Mouse (Mus musculus) T-helper 2 cell (primary cell): ENCODE data around the gene Ppt1.

ENCODE experiments used
- in situ Hi-C: fragments of 300-600 bp; cut with MboI, MseI; formaldehyde crosslinking; loops from one replicate; pipeline ENCODE4 v1.15.1; 2025; ENCODE audit warnings: high pct_unique_total_duplicates

Ppt1 gene

DNA sequence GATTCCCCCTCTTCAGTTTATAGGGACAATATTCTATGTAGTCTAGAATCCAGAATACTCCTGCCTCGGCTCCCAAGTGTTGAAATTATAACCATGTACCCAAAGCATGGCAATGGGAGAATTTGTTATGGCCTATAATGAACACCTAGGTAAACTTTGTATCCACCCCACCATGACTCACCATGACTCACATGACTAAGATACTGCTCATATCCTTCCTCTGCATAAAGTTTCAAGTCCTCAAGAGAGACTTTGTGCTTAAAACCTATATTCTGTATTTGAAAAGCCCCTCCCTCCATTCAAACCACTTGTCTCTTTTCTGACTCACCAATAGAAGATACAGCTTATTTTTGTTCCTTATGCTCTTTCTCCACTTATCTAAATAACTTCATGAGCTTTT, 32.0 kb downstream of the Ppt1 start:
- in situ Hi-C loops: loop anchor here (5.0 kb wide), 1 partner anchor 61 kb away; no protein-coding TSS in a partner anchor

DNA sequence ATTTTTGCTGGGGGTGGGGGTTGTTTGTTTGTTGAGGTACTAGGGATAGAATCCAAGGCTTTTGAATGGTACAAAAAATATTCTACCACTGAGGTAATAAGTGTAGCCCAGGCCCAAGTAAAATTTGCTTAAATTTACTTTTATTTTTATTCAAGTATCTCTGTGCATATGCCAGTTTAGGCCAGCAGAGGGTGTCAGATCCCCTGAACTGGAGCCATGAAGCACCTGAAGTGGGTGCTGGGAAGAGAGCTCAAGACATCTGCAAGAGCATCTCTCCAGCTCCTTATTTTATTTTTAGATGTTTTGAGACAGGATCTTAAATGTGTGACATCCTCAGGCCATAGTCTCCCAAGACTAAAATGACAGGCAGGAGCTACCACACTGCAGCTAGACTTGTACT, 34.0 kb downstream of the Ppt1 start:
- in situ Hi-C loops: no loop called here

DNA sequence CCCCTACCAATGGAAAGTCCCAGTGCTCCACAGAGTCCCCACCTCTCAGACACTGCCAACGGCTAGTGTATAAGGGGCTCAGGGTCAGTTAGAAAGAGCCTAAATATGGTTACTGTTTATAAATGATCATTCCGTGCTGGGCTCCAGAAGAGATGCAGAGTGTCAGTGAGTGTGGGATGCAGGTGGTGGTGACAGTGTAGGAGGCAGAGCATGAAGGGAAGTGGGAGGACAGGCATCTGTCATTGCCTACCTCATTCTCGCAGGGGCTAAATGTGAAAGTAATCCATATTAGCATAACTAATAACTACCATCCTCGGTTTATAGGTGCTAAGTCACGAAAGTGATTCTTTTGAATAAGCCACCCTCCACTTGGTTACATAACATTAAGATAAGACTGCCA, 34.7 kb downstream of the Ppt1 start:
- in situ Hi-C loops: no loop called here

DNA sequence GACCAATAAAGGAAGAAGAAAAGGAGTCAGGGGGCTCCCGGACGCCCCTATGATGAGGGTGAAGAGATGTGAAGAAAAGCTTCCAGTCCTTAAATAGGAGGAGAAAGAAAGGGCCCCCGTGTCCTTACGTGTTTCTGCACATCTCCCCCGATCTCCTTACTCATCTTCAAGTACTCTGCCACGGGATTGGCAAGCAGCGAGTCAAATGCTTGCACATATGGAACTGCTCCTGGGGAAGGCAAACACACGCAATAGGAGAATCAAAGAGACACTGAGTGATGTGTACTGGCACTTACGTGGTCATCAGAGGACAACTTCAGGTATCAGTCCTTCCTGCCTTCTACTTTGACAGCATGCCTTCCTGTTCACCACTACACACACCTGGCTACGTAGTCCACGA, 35.2 kb downstream of the Ppt1 start:
- in situ Hi-C loops: no loop called here

DNA sequence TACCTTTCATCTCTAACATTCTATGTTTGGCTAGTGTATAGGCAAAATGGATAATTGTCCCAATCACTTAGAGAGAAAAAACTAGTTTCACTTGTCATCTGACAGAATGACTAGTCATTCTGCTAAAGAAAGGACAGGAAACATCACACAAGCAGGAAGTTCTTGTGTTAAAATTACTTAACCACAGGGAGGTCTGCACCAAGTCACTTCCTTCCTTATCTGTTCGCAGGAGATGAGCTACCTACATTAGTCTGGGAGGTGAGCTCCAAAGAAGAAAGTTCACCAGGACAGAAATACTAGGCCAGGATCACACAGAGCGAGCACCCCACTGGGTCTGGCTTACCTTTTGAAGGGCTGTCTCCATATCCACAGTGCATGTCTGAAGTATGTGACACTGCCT, 35.9 kb downstream of the Ppt1 start:
- in situ Hi-C loops: no loop called here

DNA sequence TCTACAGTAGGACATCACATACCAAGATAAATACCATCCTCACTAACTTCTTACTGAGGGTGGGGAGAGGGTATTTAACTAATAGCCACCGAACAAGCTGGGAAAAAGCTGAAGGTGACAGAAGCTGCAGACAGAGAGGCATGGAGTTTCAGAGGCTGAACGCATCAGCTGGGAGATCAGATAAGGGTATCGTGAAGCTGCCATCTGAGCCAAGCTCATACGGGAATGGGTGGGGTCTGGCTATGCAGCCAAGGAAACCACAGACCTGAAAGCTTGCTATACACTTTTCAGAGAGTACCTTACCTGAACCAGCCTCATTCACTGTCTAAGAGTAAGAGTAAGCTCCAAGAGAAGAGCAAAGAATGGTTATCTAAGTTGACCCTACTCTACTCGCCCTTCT, 37.0 kb downstream of the Ppt1 start:
- in situ Hi-C loops: no loop called here

DNA sequence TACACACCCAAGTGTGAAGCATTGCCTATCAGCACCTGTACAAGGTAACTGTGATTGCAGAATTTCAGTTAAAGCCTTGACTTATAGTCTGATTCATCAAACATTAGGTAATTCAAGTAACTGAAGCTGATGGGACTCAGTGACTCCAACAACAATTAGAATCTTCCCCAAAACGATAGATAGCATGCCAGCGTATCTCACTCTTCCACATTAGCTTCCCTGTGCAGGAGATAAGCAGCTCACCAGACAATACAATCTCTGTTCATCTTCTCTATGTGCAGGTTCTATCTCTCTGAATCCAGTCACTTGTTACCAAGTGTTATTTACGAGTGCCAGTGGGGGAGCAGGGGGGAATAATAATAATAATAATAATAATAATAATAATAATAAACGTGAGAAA, 37.5 kb downstream of the Ppt1 start:
- in situ Hi-C loops: no loop called here

DNA sequence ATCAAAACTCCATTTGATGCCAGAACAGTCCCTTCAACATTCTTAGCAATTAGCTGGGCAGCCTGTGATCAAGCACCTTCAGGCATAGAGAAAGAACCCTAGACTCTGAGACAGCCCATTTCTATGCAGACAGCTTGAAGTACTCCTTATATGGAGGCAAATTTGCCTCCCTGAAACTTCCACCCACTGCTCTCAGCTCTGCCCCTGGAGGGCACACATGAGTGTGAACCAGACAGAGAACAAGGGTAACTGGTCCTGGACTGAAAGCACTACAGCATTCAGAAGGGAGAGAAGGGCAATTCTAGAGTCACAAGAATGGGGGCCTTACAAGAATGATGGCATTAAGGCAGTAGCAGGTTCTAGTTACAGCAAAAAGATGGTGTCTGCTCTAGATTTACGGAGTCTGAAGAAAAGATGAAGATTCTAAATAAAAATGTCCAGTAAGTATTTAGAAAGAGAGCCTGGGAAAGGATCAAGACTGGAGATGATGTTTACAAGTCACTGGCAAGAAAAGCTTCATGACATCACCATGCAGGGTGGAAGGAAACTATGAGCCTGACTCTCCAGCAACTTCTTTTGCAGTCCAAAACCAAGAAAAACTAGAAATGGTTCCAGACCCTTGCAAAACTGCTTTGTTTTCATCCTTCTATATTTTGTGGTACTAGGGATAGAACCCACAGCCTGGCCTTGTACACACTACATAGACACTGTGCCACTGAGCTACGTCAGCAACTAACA, 42.5 kb downstream of the Ppt1 start:
- in situ Hi-C loops: no loop called here

DNA sequence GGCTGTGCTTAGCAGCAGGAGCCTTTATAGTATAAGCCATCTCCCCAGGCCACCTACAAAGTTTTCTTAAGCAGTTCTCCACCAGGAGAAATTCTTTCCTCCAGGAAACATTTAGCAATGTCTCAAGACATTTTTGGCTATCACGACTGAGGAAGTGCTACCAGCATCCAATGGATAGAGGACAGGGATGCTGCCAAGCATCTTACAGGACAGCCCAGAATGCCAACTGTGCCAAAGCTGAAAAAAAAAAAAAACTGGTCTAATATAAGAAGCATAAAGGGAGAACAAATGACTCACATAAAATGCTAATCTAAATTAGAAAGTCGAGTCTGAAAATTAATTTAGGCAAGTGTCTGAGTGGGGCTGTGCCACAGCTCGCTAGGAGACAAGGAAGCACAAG, 46.5 kb downstream of the Ppt1 start:
- in situ Hi-C loops: no loop called here

DNA sequence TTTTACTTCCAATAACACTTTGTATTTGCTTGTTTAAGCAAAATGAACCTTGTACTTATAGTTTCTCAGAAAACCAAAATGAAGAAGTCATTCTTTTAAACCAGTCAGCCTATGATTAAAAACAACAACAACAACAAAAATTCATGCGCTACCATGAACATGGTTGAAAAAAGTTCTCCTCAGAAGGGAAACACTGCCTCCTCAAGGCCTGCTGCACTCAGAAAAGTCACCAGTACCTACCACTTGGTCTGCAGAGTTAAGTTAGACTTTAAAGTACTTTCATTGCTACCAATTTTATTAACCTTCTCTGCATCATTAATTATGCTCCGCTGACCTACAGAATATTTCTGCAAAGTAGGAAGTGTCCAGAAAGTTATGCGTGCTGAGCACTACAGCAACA, 47.3 kb downstream of the Ppt1 start:
- in situ Hi-C loops: no loop called here

DNA sequence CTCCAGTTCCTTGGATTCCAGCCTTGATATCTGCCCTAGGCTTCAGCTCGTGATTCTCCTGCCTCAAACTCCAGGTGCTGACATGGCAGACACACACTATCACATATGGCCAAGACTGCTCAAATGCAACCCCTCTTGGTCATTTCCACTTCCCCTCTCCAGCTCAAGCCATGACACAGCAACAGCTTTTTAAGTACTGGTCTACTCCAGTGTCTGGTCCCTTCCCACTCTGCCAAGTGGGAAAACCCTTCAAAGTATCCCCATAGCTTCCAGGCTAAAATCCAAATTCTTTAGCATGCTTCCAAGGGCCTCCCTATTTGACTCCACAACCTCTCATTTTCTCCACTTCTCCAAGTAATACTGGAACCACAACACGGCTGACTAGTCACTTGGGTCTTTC, 48.0 kb downstream of the Ppt1 start:
- in situ Hi-C loops: no loop called here

DNA sequence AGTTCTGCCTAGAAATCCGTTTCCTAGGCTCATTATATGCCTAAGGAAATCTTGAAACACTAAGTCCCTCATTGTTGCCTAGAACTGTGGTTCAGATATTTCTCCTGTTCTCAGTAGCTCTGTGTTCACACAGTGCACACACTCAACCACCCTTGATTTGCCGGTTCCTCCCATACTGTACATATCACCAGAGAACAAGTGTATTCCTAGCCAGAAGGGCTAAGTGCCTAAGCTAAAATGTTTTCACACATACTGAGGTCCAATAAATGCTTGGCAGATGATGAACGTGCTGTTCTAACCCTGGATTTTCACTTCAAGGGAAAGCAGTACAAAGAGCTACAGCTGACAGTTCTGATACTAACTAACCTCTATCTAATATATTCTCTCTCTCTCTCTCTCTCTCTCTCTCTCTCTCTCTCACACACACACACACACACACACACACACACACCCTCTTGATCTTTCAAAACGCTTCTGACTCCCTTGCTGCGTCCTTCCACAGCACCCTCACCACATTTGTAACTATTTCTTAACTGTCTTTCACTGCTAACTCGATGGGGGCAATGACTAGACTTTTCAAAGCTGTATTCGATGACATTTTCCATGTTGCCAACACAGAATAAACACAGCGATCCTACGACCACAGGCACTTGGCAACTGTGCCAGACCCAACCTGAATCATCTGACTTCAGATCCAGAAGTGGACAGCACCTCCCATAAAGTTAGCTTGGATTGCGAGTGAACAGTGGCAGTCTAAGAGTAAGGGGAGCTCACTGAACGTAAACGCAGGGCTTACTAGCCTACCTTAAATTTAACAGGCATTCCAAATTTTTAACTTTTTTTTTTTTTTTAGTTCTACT, 48.7 kb downstream of the Ppt1 start:
- in situ Hi-C loops: no loop called here

DNA sequence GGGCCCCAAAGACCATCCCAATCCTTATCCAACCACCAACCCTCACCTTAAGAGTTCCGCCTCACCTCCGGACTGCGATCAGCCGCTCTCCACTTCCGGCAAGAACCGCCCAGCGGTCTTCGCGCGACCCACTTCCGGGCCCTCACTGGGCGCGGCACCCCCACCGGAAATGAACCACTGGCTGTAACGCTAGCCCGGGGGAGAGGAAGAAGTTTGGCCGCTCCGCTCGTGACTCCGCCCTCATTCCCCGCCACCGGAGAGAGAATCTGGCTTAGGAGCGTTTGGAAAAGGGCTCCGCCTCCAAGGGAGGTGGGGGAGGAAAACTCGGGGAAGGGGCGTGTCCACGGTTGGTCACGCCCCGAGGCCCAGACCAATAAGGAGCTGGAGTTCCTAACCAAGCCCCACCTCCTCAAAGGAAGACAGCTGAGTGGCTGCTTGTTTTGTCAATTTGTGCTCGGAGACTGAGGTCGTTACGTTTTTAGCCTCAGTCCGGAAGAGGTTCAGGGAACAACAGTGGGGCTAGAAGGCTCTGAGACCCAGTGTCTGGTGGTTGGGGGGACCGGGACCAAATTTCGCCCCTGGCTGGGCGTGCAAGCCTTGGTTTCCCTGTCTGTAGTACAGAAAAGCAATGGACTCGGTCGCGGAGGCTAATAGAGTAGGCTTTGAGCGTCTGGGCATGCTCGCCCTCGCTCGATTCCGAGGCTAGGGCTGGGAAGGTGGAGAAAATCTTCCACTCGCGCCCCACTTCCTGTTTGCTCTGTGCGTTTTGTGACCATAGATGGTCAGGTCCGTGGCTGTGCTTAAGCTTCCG, 49.9 kb downstream of the Ppt1 start, which contains the start of gene Cap1:
Gene Cap1 (minus strand): TSS at position 289 of the 811 bp plus-strand sequence.
- in situ Hi-C loops: no loop called here

DNA sequence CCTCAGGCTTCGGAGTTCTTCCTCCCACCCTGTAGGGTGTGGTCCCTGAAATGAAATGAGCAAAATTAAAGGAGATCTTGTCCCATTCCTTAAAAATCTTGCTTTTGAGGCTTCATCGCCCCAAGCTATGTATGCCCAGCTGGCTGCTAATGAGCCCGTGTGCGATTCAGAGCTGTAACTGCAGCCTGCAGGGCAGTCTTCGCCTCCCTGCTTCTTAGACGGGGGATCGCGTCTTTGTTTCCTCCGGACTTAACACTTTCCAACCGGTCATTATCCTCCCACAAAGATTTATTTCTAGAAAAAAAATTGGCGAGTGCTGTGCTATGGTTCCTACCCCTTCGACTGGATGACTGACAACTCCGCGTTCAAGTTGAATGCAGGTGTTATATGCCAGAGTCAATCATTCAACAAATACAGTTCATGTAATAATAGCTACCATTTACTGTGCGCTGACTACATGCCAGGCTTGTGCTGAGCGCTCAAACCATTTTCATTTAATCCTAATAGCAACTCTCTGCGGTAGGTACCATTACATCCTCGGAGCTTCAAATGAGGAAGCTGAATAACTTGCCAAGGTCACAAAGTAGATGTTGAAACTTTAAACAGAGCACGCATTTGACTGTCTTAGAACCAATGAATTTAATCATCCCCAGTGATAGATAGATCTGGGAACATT, 50.7 kb downstream of the Ppt1 start:
- in situ Hi-C loops: no loop called here

DNA sequence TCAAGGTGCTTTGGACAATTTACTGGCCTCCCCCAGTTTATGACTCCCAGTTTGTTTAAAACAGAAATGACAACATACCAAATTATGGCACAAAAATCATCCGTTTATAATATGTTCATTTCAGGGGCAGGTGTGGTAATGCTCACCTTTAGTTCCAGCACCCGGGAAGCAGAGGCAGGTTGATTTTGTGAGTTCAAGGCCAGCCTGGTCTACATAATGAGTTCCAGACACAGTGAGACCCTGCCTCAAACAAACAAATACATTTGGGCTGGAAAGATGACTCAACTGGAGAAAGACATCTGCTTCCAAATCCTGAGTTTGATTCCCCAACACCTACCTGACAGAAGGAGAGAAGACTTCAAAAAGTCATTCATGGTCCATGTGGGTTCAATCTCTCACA, 51.3 kb downstream of the Ppt1 start:
- in situ Hi-C loops: no loop called here

DNA sequence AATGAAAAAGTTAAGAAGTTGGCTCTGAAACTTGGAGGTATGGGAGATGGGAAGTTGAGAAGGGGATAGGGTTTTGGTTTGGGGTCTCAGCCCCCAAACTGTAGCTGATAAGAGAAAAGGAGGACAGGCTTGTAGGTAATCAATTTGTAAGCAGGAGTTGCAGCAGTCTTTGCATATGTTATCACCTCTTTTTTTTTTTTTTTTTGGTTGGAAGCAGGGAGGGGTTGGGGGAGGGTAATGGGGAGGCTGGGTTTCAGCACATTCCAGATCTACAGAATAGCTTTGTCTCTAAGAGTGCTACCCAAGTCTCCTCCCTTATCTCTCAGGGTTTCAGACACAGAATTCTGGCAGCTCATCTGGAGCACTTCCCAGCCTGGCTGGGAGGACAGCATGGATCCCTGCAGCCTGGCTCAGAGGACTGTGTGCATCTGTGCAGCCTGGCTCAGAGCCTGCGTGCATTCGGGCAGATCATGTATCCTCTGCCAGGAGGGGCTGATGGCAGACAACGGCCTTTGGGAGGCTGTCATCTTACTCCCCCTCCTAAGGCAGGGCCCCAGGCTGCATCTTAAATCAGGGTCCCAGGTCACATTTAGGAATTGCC, 54.9 kb downstream of the Ppt1 start:
- in situ Hi-C loops: no loop called here

DNA sequence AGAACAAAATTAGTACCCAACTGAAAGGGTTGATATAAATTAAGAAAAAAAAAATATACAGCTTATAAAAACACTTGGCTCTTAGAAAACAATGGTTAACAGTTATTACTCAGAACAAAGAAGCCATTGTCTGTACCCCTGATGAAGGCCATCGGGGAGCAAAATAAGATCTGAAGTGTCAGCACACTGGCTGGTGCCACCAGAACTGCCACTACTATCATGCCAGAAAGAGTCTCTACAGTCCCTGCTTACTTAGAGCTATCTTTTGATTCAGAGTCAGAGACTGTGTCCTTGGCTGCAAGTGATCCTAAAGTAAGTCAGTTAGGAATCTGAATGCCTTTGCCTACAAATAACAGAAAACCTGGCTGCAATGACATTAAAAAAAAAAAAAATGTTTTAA, 55.6 kb downstream of the Ppt1 start:
- in situ Hi-C loops: no loop called here

DNA sequence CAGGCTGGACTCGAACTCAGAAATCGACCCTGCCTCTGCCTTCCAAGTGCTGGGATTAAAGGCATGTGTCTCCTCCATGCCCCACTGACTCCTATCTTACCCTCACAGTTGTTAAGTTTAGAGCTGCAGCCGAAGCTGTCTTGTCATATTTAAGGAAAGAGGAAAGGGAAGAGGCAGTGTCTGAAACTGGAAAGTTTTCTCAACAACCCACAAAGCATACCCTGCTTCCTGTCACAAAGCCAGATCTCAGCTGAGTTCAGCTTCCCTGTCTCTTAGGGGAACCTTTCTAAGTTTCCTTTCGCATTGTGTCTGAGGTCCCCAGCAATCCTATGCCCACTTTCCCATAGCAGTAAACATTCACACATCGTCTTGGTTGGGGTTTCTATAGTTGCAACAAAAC, 56.1 kb downstream of the Ppt1 start:
- in situ Hi-C loops: no loop called here

DNA sequence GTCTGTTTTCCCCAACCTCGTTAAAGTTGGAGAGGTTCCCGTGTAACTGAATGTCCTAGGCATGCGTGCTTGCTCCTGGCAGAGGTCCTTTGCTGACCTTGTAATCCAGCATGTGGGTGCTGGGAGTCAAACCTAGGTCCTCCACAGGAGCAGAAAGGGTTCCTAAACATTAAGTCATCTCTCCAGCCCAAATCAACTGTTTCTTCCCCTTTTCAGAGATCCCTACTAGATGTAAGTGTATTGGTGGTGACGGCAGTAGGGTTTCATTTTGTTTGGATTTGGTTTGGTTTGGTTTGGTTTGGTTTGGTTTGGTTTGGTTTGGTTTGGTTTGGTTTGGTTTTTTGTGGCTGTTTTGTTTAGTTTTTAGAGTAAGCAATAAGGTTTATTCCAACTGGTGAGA, 61.7 kb downstream of the Ppt1 start:
- in situ Hi-C loops: no loop called here

DNA sequence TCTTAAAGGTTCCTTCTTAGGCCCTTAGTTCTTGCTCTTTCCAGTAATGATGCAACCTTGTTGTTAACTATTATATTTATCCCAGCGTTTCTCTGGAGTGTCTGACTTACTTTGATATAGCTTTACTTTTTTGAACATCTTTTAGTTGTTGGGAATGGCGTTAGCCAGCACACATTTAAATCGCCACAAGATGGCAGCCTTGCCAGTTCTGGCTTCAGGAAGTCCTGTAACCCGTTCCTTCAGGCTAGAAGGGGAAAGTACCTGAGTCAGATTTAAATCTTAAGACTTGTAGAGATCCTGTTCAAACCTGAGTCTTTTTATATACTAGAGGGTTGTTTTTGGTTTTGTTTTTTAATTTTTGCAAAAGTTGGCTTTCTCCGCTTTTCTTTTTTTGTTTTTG, 62.3 kb downstream of the Ppt1 start:
- in situ Hi-C loops: no loop called here

DNA sequence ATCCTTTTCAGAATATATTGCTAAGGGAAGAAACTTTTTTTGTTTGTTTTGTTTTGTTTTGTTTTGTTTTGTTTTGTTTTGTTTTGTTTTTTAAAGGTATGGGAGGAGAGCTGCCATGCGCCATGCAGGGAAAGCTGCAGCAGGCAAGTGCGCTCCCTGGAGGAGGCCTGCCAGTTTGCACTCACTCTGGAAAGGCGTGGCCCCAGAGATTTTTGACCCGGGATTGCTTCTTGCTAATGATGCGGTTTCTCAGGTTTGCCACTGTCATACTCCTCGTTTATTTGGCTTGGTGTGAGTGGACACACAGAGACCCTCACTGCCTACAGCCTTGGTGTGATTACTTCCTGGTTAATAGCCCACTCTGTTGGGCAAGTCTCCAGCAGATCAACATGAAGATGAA, 66.1 kb downstream of the Ppt1 start:
- in situ Hi-C loops: loop anchor here (5.0 kb wide), 1 partner anchor 85 kb away; no protein-coding TSS in a partner anchor
